Mouse (Mus musculus) brain, embryonic 14.5 days (tissue): ENCODE data around the gene Tmem107.
A peak's percentile ranks its signal among the peaks of the same experiment; 100 is the strongest.

Experiments
- CTCF ChIP-seq: fragments of 200-500 bp; IDR thresholded peaks from 2 replicates; pipeline ENCODE4 v1.5.1; 2012; ENCODE audit warnings: inconsistent platforms, mild to moderate bottlenecking, moderate library complexity, borderline replicate concordance; ENCODE audit not compliant: insufficient read depth, insufficient read length; ENCODE audit errors: extremely low read depth
- POLR2A ChIP-seq: fragments of 200-500 bp; IDR thresholded peaks from 2 replicates; pipeline ENCODE4 v1.6.1; 2012; ENCODE audit warnings: mild to moderate bottlenecking, inconsistent platforms, borderline replicate concordance; ENCODE audit not compliant: poor library complexity, insufficient read depth, insufficient read length, severe bottlenecking; ENCODE audit errors: extremely low read depth

DNA sequence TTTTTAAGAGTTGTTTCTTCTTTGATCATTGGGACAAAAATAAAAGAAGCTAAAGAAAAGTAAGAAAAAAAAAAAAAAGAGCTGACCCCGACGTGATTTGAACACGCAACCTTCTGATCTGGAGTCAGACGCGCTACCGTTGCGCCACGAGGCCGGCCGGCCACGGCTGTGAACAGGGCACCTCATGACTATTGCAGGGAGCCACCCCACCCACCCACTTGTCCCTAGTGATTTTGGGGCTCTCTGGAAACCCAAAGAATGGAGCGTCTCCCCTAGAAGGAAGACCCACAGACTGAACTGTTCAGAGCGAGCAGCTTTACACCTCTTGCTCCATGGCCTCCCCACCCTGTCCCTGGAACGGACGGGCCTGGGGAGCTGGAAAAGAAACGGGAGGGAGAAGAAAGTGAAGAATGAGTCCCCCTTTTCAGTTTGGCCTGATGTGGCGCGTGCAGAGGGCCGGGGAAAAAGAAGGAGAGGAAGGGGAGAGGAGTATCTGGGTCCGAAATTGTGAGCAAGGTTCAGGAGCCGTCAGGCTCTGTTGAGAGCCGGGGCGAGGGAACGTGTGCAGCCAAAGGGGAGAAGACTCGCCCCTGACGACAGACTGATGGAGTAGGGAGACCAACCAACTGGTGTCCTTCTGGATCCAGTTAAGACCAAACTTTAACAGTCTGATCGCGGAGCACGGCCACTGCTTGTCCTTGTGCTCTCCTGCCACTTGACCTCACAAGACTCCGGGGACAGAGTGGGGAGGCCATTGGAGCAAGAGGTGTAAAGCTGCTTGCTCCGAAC, 7.0 kb upstream of the Tmem107 start:
- TF ChIP-seq CTCF (no peak), POLR2A (peak; percentile 53; the same call in 1 of the 2 replicates)
